Mouse (Mus musculus) intestine, embryonic 16.5 days (tissue): ENCODE results near the gene Aif1. TPM values are rescaled to one million over a fixed set of nuclear protein-coding genes. Genes with fewer than 3 reads are reported as not detected.

Experiments
- ATAC-seq: fragments of 200-750 bp; cut with Nextera tagmentation; 2 replicates; pipeline ENCODE4 v1.8.0; 2017; ENCODE audit warnings: moderate TSS enrichment, moderate library complexity
- H3K27ac ChIP-seq: fragments of 300-500 bp; sonication (generic); 2 replicates; pipeline ENCODE4 v1.5.1; 2014; ENCODE audit warnings: mild to moderate bottlenecking, low read length
- H3K27me3 ChIP-seq: fragments of 300-500 bp; sonication (generic); replicated peaks from 2 replicates; pipeline ENCODE4 v1.6.1; 2014; ENCODE audit warnings: low read length, control low read depth, mixed read lengths; ENCODE audit not compliant: control insufficient read depth, insufficient read depth
- H3K36me3 ChIP-seq: fragments of 300-500 bp; sonication (generic); 2 replicates; pipeline ENCODE4 v1.6.1; 2014; ENCODE audit warnings: low read length, control low read depth; ENCODE audit not compliant: control insufficient read depth, insufficient read depth
- H3K4me1 ChIP-seq: fragments of 300-500 bp; sonication (generic); 2 replicates; pipeline ENCODE4 v1.6.1; 2014; ENCODE audit warnings: low read length, control low read depth, mixed read lengths; ENCODE audit not compliant: control insufficient read depth, insufficient read depth
- H3K4me2 ChIP-seq: fragments of 300-500 bp; sonication (generic); 2 replicates; pipeline ENCODE4 v1.6.1; 2014; ENCODE audit warnings: low read depth, low read length, control low read depth
- H3K4me3 ChIP-seq: fragments of 300-500 bp; sonication (generic); 2 replicates; pipeline ENCODE4 v1.5.1; 2014; ENCODE audit warnings: mild to moderate bottlenecking, low read length
- H3K9ac ChIP-seq: fragments of 300-500 bp; sonication (generic); 2 replicates; pipeline ENCODE4 v1.6.1; 2014; ENCODE audit warnings: low read depth, low read length
- H3K9me3 ChIP-seq: fragments of 300-500 bp; sonication (generic); 2 replicates; pipeline ENCODE4 v1.6.1; 2016; ENCODE audit warnings: low read length, control low read depth; ENCODE audit not compliant: control insufficient read depth
- WGBS: fragments of 180-500 bp; shearing (Covaris S2); extraction: QIAGEN DNeasy Blood & Tissue Kit; methylation state at CpG from one replicate; pipeline ENCODE4 v1.1.7; 2014; 5-methylcytosine and 5-hydroxymethylcytosine counted together
- polyA plus RNA-seq: library from polyadenylated mRNA; unstranded; fragments of >200 nt; fragmentation: Nextera tagmentation; extraction: Ambion mirVana; gene quantifications from 2 replicates; pipeline ENCODE4 v1.2.1, GENCODE M21; 2015

Aif1 gene
- polyA plus RNA-seq, 1 experiment from 2014 or later, result 19.4 TPM

GRCm38 (mm10) chr17:35164218-35164567, 11.7 kb downstream of the Aif1 start:
- 0% methylated on average over 25 of the region's 28 CpGs for WGBS
- H3K27me3 ChIP-seq, result no peaks in the 10 kb centered on the region
- H3K36me3 ChIP-seq, result peaks cover 23% of the 10 kb centered on the region
- peak overlapping the region; percentile 100 for H3K9ac ChIP-seq
- no peak for ATAC-seq
- H3K4me2 ChIP-seq, result peak overlapping the region; percentile 77
- H3K4me3 ChIP-seq, result peak overlapping the region; percentile 99
- peak overlapping the region; percentile 93 for H3K27ac ChIP-seq
- H3K9me3 ChIP-seq, result no peaks in the 10 kb centered on the region
- peaks cover 20% of the 10 kb centered on the region for H3K4me1 ChIP-seq

- H3K27ac ChIP-seq, result peak overlapping the region; percentile 93
- H3K4me1 ChIP-seq, result peaks cover 20% of the 10 kb centered on the region
- H3K9me3 ChIP-seq, result no peaks in the 10 kb centered on the region
- H3K9ac ChIP-seq, result peak overlapping the region; percentile 100
- WGBS, result 7% methylated on average over 8 of the region's 8 CpGs
- H3K4me3 ChIP-seq, result peak overlapping the region; percentile 99
- ATAC-seq, result no peak
- H3K4me2 ChIP-seq, result peak overlapping the region; percentile 77
- H3K36me3 ChIP-seq, result peaks cover 29% of the 10 kb centered on the region
- no peaks in the 10 kb centered on the region for H3K27me3 ChIP-seq
These were observed 12.4 kb downstream of the Aif1 start for GRCm38 (mm10) chr17:35163326-35164081.

- WGBS, result 34% methylated on average over 12 of the region's 12 CpGs
- no peak overlapping the region for H3K27ac ChIP-seq
These were observed 13.1 kb downstream of the Aif1 start for GRCm38 (mm10) chr17:35162730-35163129.

GRCm38 (mm10) chr17:35162121-35162520, 13.7 kb downstream of the Aif1 start:
- Histone ChIP-seq H3K4me1 (peaks cover 20% of the 10 kb centered on the region), H3K4me3 (no peak overlapping the region), H3K9me3 (no peaks in the 10 kb centered on the region), H3K27ac (no peak overlapping the region), H3K36me3 (peaks cover 42% of the 10 kb centered on the region), H3K9ac (0 out of 2 replicates have a peak overlapping the region, but pooled peaks have one; percentile 9), H3K27me3 (no peaks in the 10 kb centered on the region), H3K4me2 (peak overlapping the region; percentile 77)
- WGBS, result 67% methylated on average over 14 of the region's 14 CpGs
- ATAC-seq, result no peak

More at GRCm38 (mm10) chr17:35162730-35163129, 13.1 kb downstream of the Aif1 start:
- H3K4me3 ChIP-seq, result peak overlapping the region; percentile 99
- no peaks in the 10 kb centered on the region for H3K27me3 ChIP-seq
- H3K4me1 ChIP-seq, result peaks cover 20% of the 10 kb centered on the region
- no peaks in the 10 kb centered on the region for H3K9me3 ChIP-seq
- H3K4me2 ChIP-seq, result peak overlapping the region; percentile 77
- H3K36me3 ChIP-seq, result peaks cover 36% of the 10 kb centered on the region
- no peak for ATAC-seq
- H3K9ac ChIP-seq, result peak overlapping the region; percentile 100

- no peak overlapping the region for H3K27ac ChIP-seq
- no peaks in the 10 kb centered on the region for H3K9me3 ChIP-seq
- 87% methylated on average over 11 of the region's 11 CpGs for WGBS
- no peak for ATAC-seq
- H3K27me3 ChIP-seq, result no peaks in the 10 kb centered on the region
- H3K9ac ChIP-seq, result no peak overlapping the region
- peaks cover 49% of the 10 kb centered on the region for H3K36me3 ChIP-seq
- H3K4me3 ChIP-seq, result no peak overlapping the region
- H3K4me1 ChIP-seq, result peaks cover 19% of the 10 kb centered on the region
- H3K4me2 ChIP-seq, result no peak overlapping the region
These were observed 14.4 kb downstream of the Aif1 start for GRCm38 (mm10) chr17:35161421-35161820.

- Histone ChIP-seq H3K4me2 (no peak overlapping the region), H3K27ac (no peak overlapping the region), H3K9ac (no peak overlapping the region), H3K4me3 (no peak overlapping the region), H3K27me3 (no peaks in the 10 kb centered on the region), H3K9me3 (no peaks in the 10 kb centered on the region), H3K36me3 (peaks cover 64% of the 10 kb centered on the region), H3K4me1 (peaks cover 12% of the 10 kb centered on the region)
- WGBS, result 86% methylated on average over 7 of the region's 7 CpGs
- no peak for ATAC-seq
These were observed 16.2 kb downstream of the Aif1 start for GRCm38 (mm10) chr17:35159638-35160037.

- ATAC-seq, result no peak
- H3K9me3 ChIP-seq, result no peaks in the 10 kb centered on the region
- peaks cover 12% of the 10 kb centered on the region for H3K4me1 ChIP-seq
- H3K27ac ChIP-seq, result no peak overlapping the region
- peaks cover 69% of the 10 kb centered on the region for H3K36me3 ChIP-seq
- H3K9ac ChIP-seq, result no peak overlapping the region
- no peaks in the 10 kb centered on the region for H3K27me3 ChIP-seq
- H3K4me3 ChIP-seq, result no peak overlapping the region
- H3K4me2 ChIP-seq, result no peak overlapping the region
- WGBS, result 95% methylated on average over 16 of the region's 16 CpGs
These were observed 16.8 kb downstream of the Aif1 start for GRCm38 (mm10) chr17:35158850-35159593.

GRCm38 (mm10) chr17:35157661-35158175, 18.1 kb downstream of the Aif1 start:
- H3K27ac ChIP-seq, result no peak overlapping the region
- no peak overlapping the region for H3K4me3 ChIP-seq
- H3K4me2 ChIP-seq, result no peak overlapping the region
- no peak for ATAC-seq
- H3K9ac ChIP-seq, result no peak overlapping the region
- H3K4me1 ChIP-seq, result peaks cover 7% of the 10 kb centered on the region
- H3K27me3 ChIP-seq, result no peaks in the 10 kb centered on the region
- 88% methylated on average over 8 of the region's 8 CpGs for WGBS
- peaks cover 80% of the 10 kb centered on the region for H3K36me3 ChIP-seq
- no peaks in the 10 kb centered on the region for H3K9me3 ChIP-seq

- peaks cover 4% of the 10 kb centered on the region for H3K4me1 ChIP-seq
- no peak overlapping the region for H3K4me2 ChIP-seq
- H3K9ac ChIP-seq, result no peak overlapping the region
- no peak for ATAC-seq
- no peak overlapping the region for H3K4me3 ChIP-seq
- no peaks in the 10 kb centered on the region for H3K9me3 ChIP-seq
- no peaks in the 10 kb centered on the region for H3K27me3 ChIP-seq
- no peak overlapping the region for H3K27ac ChIP-seq
- peaks cover 85% of the 10 kb centered on the region for H3K36me3 ChIP-seq
- 88% methylated on average over 8 of the region's 8 CpGs for WGBS
These were observed 18.6 kb downstream of the Aif1 start for GRCm38 (mm10) chr17:35157254-35157653.
